Mouse (Mus musculus): ENCODE data around the gene Thap7.
A peak's percentile ranks its signal among the peaks of the same experiment; 100 is the strongest.
"Not testable (repeated sequence)": the region's sequence is repeated elsewhere in the genome, so short reads cannot be mapped to it uniquely, and the experiment has no call there.

The Thap7 gene

DNA sequence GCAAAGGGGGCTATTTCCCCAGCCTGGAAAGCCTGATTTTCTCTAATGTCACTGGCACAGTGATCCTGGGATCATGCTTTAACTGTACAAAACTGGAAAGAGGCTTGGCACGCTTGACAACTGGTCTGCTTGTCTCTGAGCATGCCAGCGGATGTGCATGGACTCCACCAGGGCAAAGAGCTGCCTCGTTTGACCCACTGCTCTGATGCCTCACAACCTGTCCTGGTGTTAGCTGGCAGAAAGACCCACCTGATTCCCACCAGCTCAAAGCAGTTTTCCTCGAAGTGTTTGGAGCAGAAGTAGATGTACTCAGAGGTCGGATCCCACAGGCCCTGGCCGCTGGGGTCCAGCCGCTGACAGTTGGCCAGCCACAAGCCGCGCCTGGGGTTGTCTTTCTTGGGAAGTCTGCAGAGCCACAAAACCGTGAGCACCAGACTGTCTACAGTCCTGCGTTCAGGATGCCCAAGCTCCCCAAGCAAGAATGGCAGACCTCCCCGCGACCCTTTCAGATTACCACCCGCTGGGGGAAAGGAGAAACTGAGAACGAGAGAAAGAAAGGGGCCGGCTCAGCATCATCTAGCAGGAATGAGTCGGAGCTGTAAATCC lies 852 bp downstream of the Thap7 start:
- DNase-seq: peak in 1 of 2 experiments; percentile 52

- DNase-seq: no peak
Measured at GRCm38 (mm10) chr16:17528276-17528675, 2.7 kb downstream of the Thap7 start.

GRCm38 (mm10) chr16:17527606-17528005 lies 3.3 kb downstream of the Thap7 start:
- no peak for DNase-seq

DNA sequence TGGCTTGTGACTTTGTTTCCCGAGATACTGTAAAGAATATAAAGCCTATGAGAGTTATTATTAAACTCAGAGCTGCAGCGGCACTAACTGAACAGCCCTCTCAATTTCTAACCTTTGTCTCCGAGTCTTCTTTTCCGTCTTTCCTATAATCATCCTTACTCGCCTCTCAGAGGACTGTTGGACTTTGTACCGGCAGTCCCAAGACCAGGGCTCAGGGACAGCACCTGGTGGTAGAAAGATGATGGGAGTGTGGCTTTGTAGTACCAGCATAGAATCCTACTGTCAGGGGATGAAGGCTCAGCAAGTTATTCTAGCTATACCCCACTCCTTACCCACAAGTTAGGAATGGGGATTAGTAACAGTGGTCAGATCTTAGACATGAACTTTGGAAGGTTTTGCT lies 4.7 kb downstream of the Thap7 start:
- no peak for DNase-seq

GRCm38 (mm10) chr16:17525524-17525923 lies 5.4 kb downstream of the Thap7 start:
- no peak for DNase-seq

DNA sequence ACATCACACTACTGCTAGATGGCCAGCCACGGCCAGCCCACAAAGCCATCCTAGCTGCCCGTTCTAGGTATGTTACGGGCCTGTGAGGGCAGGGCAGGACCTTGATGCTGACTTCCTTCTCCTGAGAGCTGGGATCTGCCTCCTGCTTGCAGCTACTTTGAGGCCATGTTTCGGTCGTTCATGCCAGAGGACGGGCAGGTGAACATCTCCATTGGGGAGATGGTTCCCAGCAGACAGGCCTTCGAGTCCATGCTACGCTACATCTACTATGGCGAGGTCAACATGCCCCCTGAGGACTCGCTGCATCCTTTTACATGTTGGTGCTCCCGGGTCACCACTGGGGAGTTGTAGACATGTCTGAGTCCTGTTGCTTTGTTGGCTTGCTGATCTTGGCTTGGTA lies 6.8 kb downstream of the Thap7 start:
- DNase-seq: no peak

DNA sequence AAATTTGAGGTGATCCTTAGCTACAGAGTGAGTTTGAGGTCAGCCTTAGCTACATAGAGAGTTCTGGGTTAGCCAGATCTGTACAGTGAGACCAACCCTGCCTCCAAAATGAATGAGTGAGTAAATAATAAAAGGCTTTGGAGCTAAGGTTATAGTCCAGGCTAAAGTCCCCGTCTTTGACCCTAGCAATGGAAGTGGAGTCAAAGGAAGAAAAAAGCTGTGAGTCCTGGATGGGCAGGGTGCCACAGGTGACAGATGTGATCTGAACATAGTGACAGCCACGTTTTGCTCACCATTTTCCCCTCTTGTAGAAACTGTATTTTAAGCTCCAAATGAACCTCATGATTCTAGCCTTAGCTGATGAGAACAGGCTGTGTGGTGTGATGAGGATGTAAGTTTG lies 12.0 kb downstream of the Thap7 start:
- DNase-seq: no peak

DNA sequence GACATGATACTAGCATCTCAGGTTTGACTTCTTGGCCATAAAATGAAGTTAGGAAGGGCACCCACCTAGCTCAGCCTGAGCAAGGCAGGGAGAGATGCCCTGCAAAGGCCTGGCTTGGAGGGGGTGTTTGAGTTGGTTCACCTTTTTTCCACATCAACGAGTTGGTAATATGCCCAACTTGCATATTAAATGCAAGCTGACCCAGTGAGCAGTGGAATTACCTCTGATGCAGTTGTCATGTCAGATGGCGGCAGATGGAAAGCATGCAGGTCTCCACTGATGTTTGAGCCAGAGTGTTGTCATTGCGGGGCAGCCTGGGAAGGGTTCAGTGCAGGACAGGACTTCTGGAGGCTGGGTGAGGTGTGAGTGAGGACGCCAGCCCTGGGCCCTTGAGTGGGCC lies 19.5 kb downstream of the Thap7 start:
- no peak for DNase-seq

DNA sequence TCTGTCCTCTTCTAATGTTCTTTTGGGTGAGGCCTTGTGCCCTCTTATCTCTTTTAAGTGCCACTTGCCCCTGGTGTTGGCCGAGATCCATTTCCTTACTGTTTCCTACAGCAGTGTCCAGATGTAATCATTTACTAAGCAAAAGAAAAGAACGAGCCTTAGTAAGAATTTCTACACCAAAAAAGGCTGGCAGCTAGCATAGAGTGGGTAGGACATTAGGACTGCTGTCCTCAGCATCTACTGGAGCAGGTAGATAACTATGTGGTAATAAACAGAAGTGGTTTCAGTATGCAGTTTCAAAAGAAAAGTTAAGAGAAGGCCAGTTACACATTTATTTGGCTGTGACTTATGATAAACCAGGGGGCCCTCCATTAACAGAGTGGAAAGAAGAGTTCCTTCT lies 20.2 kb downstream of the Thap7 start:
- DNase-seq: no peak

DNA sequence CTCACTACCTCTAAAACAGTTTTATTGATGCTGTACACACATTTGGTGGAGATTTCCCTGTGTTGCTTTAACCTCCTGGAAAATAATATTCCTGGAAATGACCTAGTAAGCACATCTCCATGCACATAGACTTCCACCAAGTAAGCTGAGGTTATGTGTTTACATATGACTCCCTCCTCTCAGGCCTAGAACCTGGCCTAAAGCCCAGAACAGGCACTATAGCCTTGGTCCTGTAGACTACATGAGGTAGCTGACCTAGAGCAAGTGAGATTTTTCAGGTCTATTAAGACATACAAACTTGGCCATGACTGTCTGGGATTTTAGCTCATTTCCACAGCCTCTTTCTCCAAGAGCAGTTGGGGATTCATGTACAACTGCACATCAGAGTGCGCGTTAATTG lies 20.8 kb downstream of the Thap7 start:
- no peak for DNase-seq

- DNase-seq: no peak
Measured at GRCm38 (mm10) chr16:17509240-17509597, 21.7 kb downstream of the Thap7 start.

DNA sequence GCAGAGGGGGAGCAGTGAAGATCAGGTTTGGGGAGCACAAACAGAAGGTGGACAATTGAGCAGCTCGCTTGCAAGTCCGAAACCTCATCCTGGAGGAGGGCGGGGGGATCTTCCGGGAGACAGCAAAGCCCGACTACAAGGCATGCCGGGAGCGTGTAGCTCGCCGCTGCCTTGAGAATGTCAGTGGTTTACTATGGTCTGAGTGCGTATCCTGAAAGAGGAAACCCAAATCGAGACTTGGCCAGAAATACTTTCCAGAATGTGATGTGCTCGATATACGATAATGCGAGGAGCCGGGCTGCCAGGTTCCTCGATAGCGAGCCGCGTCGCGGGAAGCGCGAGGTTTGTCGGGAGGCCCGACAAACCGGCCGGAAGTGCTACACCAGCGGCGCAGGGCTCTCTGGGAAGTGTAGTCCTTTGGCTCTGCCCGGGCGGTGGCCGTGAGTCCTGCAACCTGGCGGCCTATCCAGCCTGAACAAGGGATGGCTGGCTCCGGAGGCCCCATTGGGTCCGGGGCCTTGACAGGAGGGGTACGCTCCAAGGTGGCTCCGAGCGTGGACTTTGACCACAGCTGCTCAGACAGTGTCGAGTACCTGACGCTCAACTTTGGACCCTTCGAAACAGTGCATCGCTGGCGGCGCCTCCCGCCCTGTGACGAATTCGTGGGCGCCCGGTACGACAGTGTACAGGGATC lies 22.2 kb downstream of the Thap7 start, which contains the start of gene Lztr1:
TSS of gene Lztr1 (plus strand) at position 143 of the 694 bp plus-strand sequence.
- DNase-seq: peak; percentile 94 to 96

GRCm38 (mm10) chr16:17508031-17508430 lies 22.9 kb downstream of the Thap7 start:
- not testable (repeated sequence) for DNase-seq

DNA sequence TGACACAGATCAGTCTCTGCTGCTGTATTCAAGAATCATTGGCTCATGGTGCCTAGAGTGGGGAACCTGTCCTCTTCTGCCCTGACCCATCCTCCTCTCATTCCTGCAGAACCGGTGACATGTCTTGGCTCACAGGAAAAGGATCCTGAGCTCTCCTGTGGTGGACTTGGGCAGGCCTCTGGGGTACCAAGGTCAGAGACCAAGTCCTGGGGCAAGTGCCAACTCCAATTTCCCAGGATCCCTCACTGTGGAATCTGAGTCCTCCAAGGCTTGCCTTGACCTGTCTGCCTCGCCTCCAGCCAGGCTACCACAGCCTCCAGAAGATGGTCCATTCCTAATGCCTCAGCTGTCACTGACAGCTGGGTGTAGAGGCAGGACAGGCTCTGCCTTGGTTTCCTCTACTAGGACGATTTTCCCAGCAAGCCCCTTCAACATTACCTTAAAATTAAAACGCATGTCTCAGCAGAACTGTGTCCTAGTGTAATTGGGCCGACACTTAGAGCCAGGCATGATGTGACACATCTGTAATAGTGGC lies 23.9 kb downstream of the Thap7 start:
- DNase-seq: no peak

GRCm38 (mm10) chr16:17502681-17503080 lies 28.3 kb downstream of the Thap7 start:
- DNase-seq: no peak

- DNase-seq: peak in 1 of 2 experiments; percentile 51
Measured at GRCm38 (mm10) chr16:17499249-17499883, 31.6 kb downstream of the Thap7 start.

- peak; percentile 83 to 87 for DNase-seq
Measured at GRCm38 (mm10) chr16:17496499-17497305, 34.2 kb downstream of the Thap7 start.

GRCm38 (mm10) chr16:17491896-17492561 lies 38.9 kb downstream of the Thap7 start:
- DNase-seq: peak; percentile 86

GRCm38 (mm10) chr16:17491154-17491553 lies 39.8 kb downstream of the Thap7 start:
- DNase-seq: peak; percentile 57 to 63

DNA sequence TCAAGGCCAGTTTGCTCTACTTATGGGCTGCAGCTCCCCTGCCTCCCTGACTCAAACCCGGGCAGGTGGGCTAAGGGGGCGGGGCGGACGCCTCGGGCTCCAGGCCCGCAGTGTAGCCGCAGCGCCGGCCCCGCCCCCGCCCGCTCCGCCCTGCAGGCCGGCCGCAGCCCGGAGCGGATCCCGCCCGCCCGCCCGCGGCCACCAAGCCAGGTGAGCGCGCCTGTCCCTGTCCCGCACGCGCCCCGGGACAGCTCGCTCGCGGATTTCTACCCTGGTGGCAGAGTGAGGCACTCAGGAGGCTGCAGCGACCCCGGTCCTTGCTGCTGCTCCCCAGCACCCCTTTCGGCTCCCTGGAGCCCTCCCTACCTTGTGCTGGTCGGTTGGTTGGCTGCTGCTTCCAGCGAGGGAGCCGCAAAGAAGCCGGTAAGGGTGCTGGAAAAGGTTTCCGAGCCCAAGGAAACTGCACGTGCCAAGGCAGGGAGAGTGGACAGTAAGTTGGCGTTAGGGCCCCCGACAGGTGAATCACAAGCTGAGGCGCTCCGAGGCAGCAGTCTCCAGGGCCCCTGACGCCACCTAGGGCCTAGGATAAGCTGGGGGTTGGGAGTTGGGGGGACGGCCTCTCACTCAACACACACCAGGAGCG lies 41.3 kb downstream of the Thap7 start, which contains the start of gene Aifm3:
TSS of gene Aifm3 (plus strand) at position 143 of the 643 bp plus-strand sequence.
- peak; percentile 81 to 91 for DNase-seq

Data from cerebellum, postnatal 25 days (tissue).